In genomic region chr8:110824861-110825260, GRCm38 (mm10) we compare ENCODE assay signal across 32 mouse cellular contexts. TPM values are rescaled to one million over a fixed set of nuclear protein-coding genes. Genes with fewer than 3 reads are reported as not detected.
DNase-seq lines count a peak whose midpoint lies in the region; ATAC-seq lines count a peak whose summit lies in the region.
"Had no signal": no experiment of that assay in that cellular context is flagged by ENCODE, and none has a peak within 500 bp of the region (broad histone marks: within the 10 kb centered on the region; RNA-seq: fewer than 3 reads in every experiment).

No protein-coding gene starts in this region.

- peak overlapping the region; percentile 34 for H3K27ac ChIP-seq in macrophage
- H3K27ac ChIP-seq: embryonic facial prominence, embryonic 12.5 days; embryonic facial prominence, embryonic 15.5 days; forebrain, embryonic 12.5 days; forebrain, embryonic 15.5 days; heart, adult 2 months; heart, embryonic 10.5 days; heart, embryonic 13.5 days; hindbrain, embryonic 12.5 days; intestine, embryonic 15.5 days had no signal

- intact Hi-C loops in left cerebral cortex, postnatal 14 days (cut with DNase I), result no loop called here

- DNase-seq in frontal cortex, postnatal 10 days (ENCODE audit: low spot score in 2 of 2), result no peak
- DNase-seq in NIH3T3 (ENCODE audit: low read depth), result peak; percentile 64
- no peak for DNase-seq in spleen, postnatal 14 days (ENCODE audit: low spot score in 2 of 2)
- DNase-seq in left cerebral cortex, postnatal 14 days (ENCODE audit: low spot score in 2 of 2), result no peak
- DNase-seq: adrenal gland, postnatal 10 days; adrenal gland, postnatal 36 days; B cell, adult 2 months; cerebellum, adult 11 months; cerebellum, adult 2 months; cerebellum, adult 9-11 months; cerebellum, postnatal 25 days; gastrocnemius, postnatal 10 days; gastrocnemius, postnatal 36 days; heart, adult 2 months; heart, postnatal 14 days; kidney, adult 11 months had no signal

- ATAC-seq in frontal cortex, adult (ENCODE audit: low TSS enrichment), result peak; percentile 79; the same call in 1 of the 2 replicates
- ATAC-seq: forebrain, embryonic 15.5 days; hindbrain, embryonic 16.5 days; intestine, embryonic 15.5 days had no signal

- peaks cover 82% of the 10 kb centered on the region for H3K79me2 ChIP-seq in macrophage (ENCODE audit: inconsistent target)

- no peak overlapping the region for H3K4me3 ChIP-seq in macrophage (ENCODE audit: inconsistent target)
- H3K4me3 ChIP-seq: embryonic facial prominence, embryonic 12.5 days; embryonic facial prominence, embryonic 15.5 days; erythroblast, embryonic 14.5 days; forebrain, embryonic 12.5 days; forebrain, embryonic 15.5 days; heart, adult 2 months; heart, embryonic 10.5 days; heart, embryonic 13.5 days; hindbrain, embryonic 12.5 days; intestine, embryonic 15.5 days had no signal

- 82% methylated on average over 1 of the region's 1 CpGs for WGBS in macrophage (ENCODE audit: missing documents)

- H3K36me3 ChIP-seq in macrophage (ENCODE audit: inconsistent target), result peaks cover 89% of the 10 kb centered on the region

RNA-seq across cellular contexts. Expression of gene Il34, which starts 19.1 kb away (rescaled TPM):
- total RNA-seq in macrophage (2018; cell fraction: chromatin; rRNA removed), result not detected
- under 1 TPM in 1 of 26 experiments, not detected in 25; 0.15 TPM for total RNA-seq in macrophage (2018; cell fraction: cytosol; rRNA removed)
- total RNA-seq in macrophage (2018; cell fraction: nucleus; rRNA removed), result not detected
- polyA plus RNA-seq in macrophage (2018), result not detected in 3 replicates
- total RNA-seq in left cerebral cortex, postnatal 14 days (2021), result 100 to 1,000 TPM in 1 of 2 experiments, 10 to 100 TPM in 1; 98.4 to 107 TPM
- total RNA-seq: common myeloid progenitor, adult 5-6 weeks; G1E; granulocyte monocyte progenitor cell, adult 5-6 weeks; hematopoietic stem cell, adult 5-6 weeks had no signal
- polyA plus RNA-seq: erythroblast, embryonic 14.5 days; G1E; heart, embryonic 10.5 days had no signal

RNA-seq across cellular contexts. Expression of gene Cog4, which starts 21.5 kb away (rescaled TPM):
- 100 to 1,000 TPM in 22 of 26 experiments, 10 to 100 TPM in 4; 83.5 to 265 (median 188) TPM for total RNA-seq in macrophage (2018; cell fraction: chromatin; rRNA removed)
- total RNA-seq in macrophage (2018; cell fraction: cytosol; rRNA removed), result 10 to 100 TPM; 25.8 to 53.3 (median 40.4) TPM
- total RNA-seq in macrophage (2018; cell fraction: nucleus; rRNA removed), result 100 to 1,000 TPM in 1 of 26 experiments, 10 to 100 TPM in 25; 41.4 to 137 (median 79.0) TPM
- 29.1 to 44.7 TPM (median 32.2 TPM) in 3 replicates for polyA plus RNA-seq in macrophage (2018)
- total RNA-seq in left cerebral cortex, postnatal 14 days (2021), result 10 to 100 TPM; 54.8 to 56.2 TPM

RNA-seq across cellular contexts. Expression of gene Sf3b3, which starts 21.7 kb away (rescaled TPM):
- 100 to 1,000 TPM in 23 of 26 experiments, 10 to 100 TPM in 3; 73.2 to 229 (median 141) TPM for total RNA-seq in macrophage (2018; cell fraction: chromatin; rRNA removed)
- 10 to 100 TPM; 25.3 to 50.4 (median 39.5) TPM for total RNA-seq in macrophage (2018; cell fraction: cytosol; rRNA removed)
- 100 to 1,000 TPM in 7 of 26 experiments, 10 to 100 TPM in 19; 58.7 to 167 (median 87.9) TPM for total RNA-seq in macrophage (2018; cell fraction: nucleus; rRNA removed)
- polyA plus RNA-seq in macrophage (2018), result 34.3 to 64.6 TPM (median 41.6 TPM) in 3 replicates
- 10 to 100 TPM; 53.9 to 54.6 TPM for total RNA-seq in left cerebral cortex, postnatal 14 days (2021)
